Mouse (Mus musculus): ENCODE data around the gene Spop. TPM values are rescaled to one million over a fixed set of nuclear protein-coding genes. Genes with fewer than 3 reads are reported as not detected.

Spop gene
- polyA plus RNA-seq, 1 experiment from 2014 or later, result 89.6 TPM

GRCm38 (mm10) chr11:95487237-95487636, 73.4 kb downstream of the Spop start:
- WGBS, result 98% methylated on average over 2 of the region's 2 CpGs
- Histone ChIP-seq H3K27me3 (ENCODE audit: control insufficient read depth, insufficient read depth, low read length) (no peaks in the 10 kb centered on the region), H3K4me3 (ENCODE audit: control insufficient read depth in 1 of 2, insufficient read depth in 1 of 2, low read depth in 1 of 2, low read length in 2 of 2) (no peak overlapping the region), H3K4me2 (ENCODE audit: low read length) (no peak overlapping the region), H3K9me3 (ENCODE audit: control insufficient read depth, low read length) (no peaks in the 10 kb centered on the region), H3K9ac (ENCODE audit: low read length) (no peak overlapping the region), H3K27ac (replicated peaks in 1 of 2; ENCODE audit: control insufficient read depth in 1 of 2, insufficient read depth in 1 of 2, low read depth in 2 of 2, low read length in 2 of 2) (no peak overlapping the region), H3K4me1 (ENCODE audit: control insufficient read depth in 2 of 2, insufficient read depth in 2 of 2, low read length in 2 of 2) (peaks cover 5 to 8% of the 10 kb centered on the region in 2 experiments; a peak in 2 of 4 replicates), H3K36me3 (ENCODE audit: control insufficient read depth, insufficient read depth, low read length) (peaks cover 76% of the 10 kb centered on the region)
- no peak for ATAC-seq (ENCODE audit: insufficient number of reproducible peaks, insufficient read depth, low FRiP score, low read depth)

- Histone ChIP-seq H3K4me2 (ENCODE audit: low read length) (no peak overlapping the region), H3K27me3 (ENCODE audit: control insufficient read depth, insufficient read depth, low read length) (no peaks in the 10 kb centered on the region), H3K4me3 (ENCODE audit: control insufficient read depth in 1 of 2, insufficient read depth in 1 of 2, low read depth in 1 of 2, low read length in 2 of 2) (no peak overlapping the region), H3K36me3 (ENCODE audit: control insufficient read depth, insufficient read depth, low read length) (peaks cover 72% of the 10 kb centered on the region), H3K4me1 (ENCODE audit: control insufficient read depth in 2 of 2, insufficient read depth in 2 of 2, low read length in 2 of 2) (peaks cover 5 to 8% of the 10 kb centered on the region in 2 experiments; a peak in 2 of 4 replicates), H3K27ac (replicated peaks in 1 of 2; ENCODE audit: control insufficient read depth in 1 of 2, insufficient read depth in 1 of 2, low read depth in 2 of 2, low read length in 2 of 2) (peak overlapping the region; percentile 57 to 60), H3K9me3 (ENCODE audit: control insufficient read depth, low read length) (no peaks in the 10 kb centered on the region), H3K9ac (ENCODE audit: low read length) (peak overlapping the region; percentile 12; the same call in 1 of the 2 replicates)
- WGBS, result 55% methylated on average over 14 of the region's 14 CpGs
- no peak for ATAC-seq (ENCODE audit: insufficient number of reproducible peaks, insufficient read depth, low FRiP score, low read depth)
Observed at GRCm38 (mm10) chr11:95490104-95490503, 76.2 kb downstream of the Spop start.

GRCm38 (mm10) chr11:95492256-95492655, 78.4 kb downstream of the Spop start:
- 91% methylated on average over 4 of the region's 4 CpGs for WGBS
- H3K9me3 ChIP-seq (ENCODE audit: control insufficient read depth, low read length), result no peaks in the 10 kb centered on the region

GRCm38 (mm10) chr11:95493010-95493409, 79.1 kb downstream of the Spop start:
- WGBS, result 93% methylated on average over 4 of the region's 4 CpGs
- no peaks in the 10 kb centered on the region for H3K27me3 ChIP-seq (ENCODE audit: control insufficient read depth, insufficient read depth, low read length)
- no peak overlapping the region for H3K4me3 ChIP-seq (ENCODE audit: control insufficient read depth in 1 of 2, insufficient read depth in 1 of 2, low read depth in 1 of 2, low read length in 2 of 2)
- no peak overlapping the region for H3K9ac ChIP-seq (ENCODE audit: low read length)
- H3K27ac ChIP-seq (replicated peaks in 1 of 2; ENCODE audit: control insufficient read depth in 1 of 2, insufficient read depth in 1 of 2, low read depth in 2 of 2, low read length in 2 of 2), result no peak overlapping the region
- no peaks in the 10 kb centered on the region for H3K9me3 ChIP-seq (ENCODE audit: control insufficient read depth, low read length)
- peaks cover 5 to 8% of the 10 kb centered on the region in 2 experiments; a peak in 2 of 4 replicates for H3K4me1 ChIP-seq (ENCODE audit: control insufficient read depth in 2 of 2, insufficient read depth in 2 of 2, low read length in 2 of 2)
- H3K4me2 ChIP-seq (ENCODE audit: low read length), result no peak overlapping the region
- peaks cover 55% of the 10 kb centered on the region for H3K36me3 ChIP-seq (ENCODE audit: control insufficient read depth, insufficient read depth, low read length)
- no peak for ATAC-seq (ENCODE audit: insufficient number of reproducible peaks, insufficient read depth, low FRiP score, low read depth)

More at GRCm38 (mm10) chr11:95492256-95492655, 78.4 kb downstream of the Spop start:
- no peaks in the 10 kb centered on the region for H3K27me3 ChIP-seq (ENCODE audit: control insufficient read depth, insufficient read depth, low read length)
- no peak for ATAC-seq (ENCODE audit: insufficient number of reproducible peaks, insufficient read depth, low FRiP score, low read depth)
- H3K36me3 ChIP-seq (ENCODE audit: control insufficient read depth, insufficient read depth, low read length), result peaks cover 51% of the 10 kb centered on the region
- H3K4me3 ChIP-seq (ENCODE audit: control insufficient read depth in 1 of 2, insufficient read depth in 1 of 2, low read depth in 1 of 2, low read length in 2 of 2), result no peak overlapping the region
- H3K4me1 ChIP-seq (ENCODE audit: control insufficient read depth in 2 of 2, insufficient read depth in 2 of 2, low read length in 2 of 2), result peaks cover 5 to 8% of the 10 kb centered on the region in 2 experiments; a peak in 2 of 4 replicates
- no peak overlapping the region for H3K9ac ChIP-seq (ENCODE audit: low read length)
- no peak overlapping the region for H3K4me2 ChIP-seq (ENCODE audit: low read length)
- no peak overlapping the region for H3K27ac ChIP-seq (replicated peaks in 1 of 2; ENCODE audit: control insufficient read depth in 1 of 2, insufficient read depth in 1 of 2, low read depth in 2 of 2, low read length in 2 of 2)

GRCm38 (mm10) chr11:95493950-95494349, 80.1 kb downstream of the Spop start:
- Histone ChIP-seq H3K36me3 (ENCODE audit: control insufficient read depth, insufficient read depth, low read length) (peaks cover 53% of the 10 kb centered on the region), H3K4me3 (ENCODE audit: control insufficient read depth in 1 of 2, insufficient read depth in 1 of 2, low read depth in 1 of 2, low read length in 2 of 2) (no peak overlapping the region), H3K9me3 (ENCODE audit: control insufficient read depth, low read length) (no peaks in the 10 kb centered on the region), H3K9ac (ENCODE audit: low read length) (no peak overlapping the region), H3K4me2 (ENCODE audit: low read length) (no peak overlapping the region), H3K4me1 (ENCODE audit: control insufficient read depth in 2 of 2, insufficient read depth in 2 of 2, low read length in 2 of 2) (peaks cover 5 to 8% of the 10 kb centered on the region in 2 experiments; a peak in 2 of 4 replicates), H3K27ac (replicated peaks in 1 of 2; ENCODE audit: control insufficient read depth in 1 of 2, insufficient read depth in 1 of 2, low read depth in 2 of 2, low read length in 2 of 2) (no peak overlapping the region), H3K27me3 (ENCODE audit: control insufficient read depth, insufficient read depth, low read length) (no peaks in the 10 kb centered on the region)
- WGBS, result 74% methylated on average over 9 of the region's 9 CpGs
- no peak for ATAC-seq (ENCODE audit: insufficient number of reproducible peaks, insufficient read depth, low FRiP score, low read depth)

GRCm38 (mm10) chr11:95494374-95494773, 80.5 kb downstream of the Spop start:
- no peak overlapping the region for H3K4me2 ChIP-seq (ENCODE audit: low read length)
- H3K27me3 ChIP-seq (ENCODE audit: control insufficient read depth, insufficient read depth, low read length), result no peaks in the 10 kb centered on the region
- ATAC-seq (ENCODE audit: insufficient number of reproducible peaks, insufficient read depth, low FRiP score, low read depth), result no peak
- no peaks in the 10 kb centered on the region for H3K9me3 ChIP-seq (ENCODE audit: control insufficient read depth, low read length)
- peaks cover 5 to 8% of the 10 kb centered on the region in 2 experiments; a peak in 2 of 4 replicates for H3K4me1 ChIP-seq (ENCODE audit: control insufficient read depth in 2 of 2, insufficient read depth in 2 of 2, low read length in 2 of 2)
- H3K36me3 ChIP-seq (ENCODE audit: control insufficient read depth, insufficient read depth, low read length), result peaks cover 53% of the 10 kb centered on the region
- WGBS, result 83% methylated on average over 3 of the region's 3 CpGs
- H3K27ac ChIP-seq (replicated peaks in 1 of 2; ENCODE audit: control insufficient read depth in 1 of 2, insufficient read depth in 1 of 2, low read depth in 2 of 2, low read length in 2 of 2), result no peak overlapping the region
- H3K4me3 ChIP-seq (ENCODE audit: control insufficient read depth in 1 of 2, insufficient read depth in 1 of 2, low read depth in 1 of 2, low read length in 2 of 2), result no peak overlapping the region
- H3K9ac ChIP-seq (ENCODE audit: low read length), result no peak overlapping the region

- ATAC-seq (ENCODE audit: insufficient number of reproducible peaks, insufficient read depth, low FRiP score, low read depth), result no peak
- no peaks in the 10 kb centered on the region for H3K9me3 ChIP-seq (ENCODE audit: control insufficient read depth, low read length)
- no peak overlapping the region for H3K4me3 ChIP-seq (ENCODE audit: control insufficient read depth in 1 of 2, insufficient read depth in 1 of 2, low read depth in 1 of 2, low read length in 2 of 2)
- peaks cover 47% of the 10 kb centered on the region for H3K36me3 ChIP-seq (ENCODE audit: control insufficient read depth, insufficient read depth, low read length)
- H3K27ac ChIP-seq (replicated peaks in 1 of 2; ENCODE audit: control insufficient read depth in 1 of 2, insufficient read depth in 1 of 2, low read depth in 2 of 2, low read length in 2 of 2), result no peak overlapping the region
- H3K9ac ChIP-seq (ENCODE audit: low read length), result no peak overlapping the region
- H3K27me3 ChIP-seq (ENCODE audit: control insufficient read depth, insufficient read depth, low read length), result no peaks in the 10 kb centered on the region
- H3K4me1 ChIP-seq (ENCODE audit: control insufficient read depth in 2 of 2, insufficient read depth in 2 of 2, low read length in 2 of 2), result no peaks in the 10 kb centered on the region
- no peak overlapping the region for H3K4me2 ChIP-seq (ENCODE audit: low read length)
- WGBS, result 72% methylated on average over 9 of the region's 9 CpGs
Observed at GRCm38 (mm10) chr11:95495883-95496282, 82.0 kb downstream of the Spop start.

GRCm38 (mm10) chr11:95497921-95498320, 84.0 kb downstream of the Spop start:
- Histone ChIP-seq H3K9ac (ENCODE audit: low read length) (no peak overlapping the region), H3K36me3 (ENCODE audit: control insufficient read depth, insufficient read depth, low read length) (peaks cover 29% of the 10 kb centered on the region), H3K4me2 (ENCODE audit: low read length) (no peak overlapping the region), H3K4me1 (ENCODE audit: control insufficient read depth in 2 of 2, insufficient read depth in 2 of 2, low read length in 2 of 2) (no peaks in the 10 kb centered on the region), H3K4me3 (ENCODE audit: control insufficient read depth in 1 of 2, insufficient read depth in 1 of 2, low read depth in 1 of 2, low read length in 2 of 2) (no peak overlapping the region), H3K9me3 (ENCODE audit: control insufficient read depth, low read length) (no peaks in the 10 kb centered on the region), H3K27me3 (ENCODE audit: control insufficient read depth, insufficient read depth, low read length) (no peaks in the 10 kb centered on the region), H3K27ac (replicated peaks in 1 of 2; ENCODE audit: control insufficient read depth in 1 of 2, insufficient read depth in 1 of 2, low read depth in 2 of 2, low read length in 2 of 2) (no peak overlapping the region)
- 93% methylated on average over 5 of the region's 5 CpGs for WGBS
- no peak for ATAC-seq (ENCODE audit: insufficient number of reproducible peaks, insufficient read depth, low FRiP score, low read depth)
